Mouse (Mus musculus) midbrain, embryonic 12.5 days (tissue): ENCODE measurements around the gene Fabp1. TPM values are rescaled to one million over a fixed set of nuclear protein-coding genes. Genes with fewer than 3 reads are reported as not detected.
A peak's percentile ranks its signal among the peaks of the same experiment; 100 is the strongest.

Experiments
- ATAC-seq: fragments of 200-750 bp; cut with Nextera tagmentation; 2 replicates; pipeline ENCODE4 v1.8.0; 2017; ENCODE audit warnings: low read depth, moderate TSS enrichment, moderate library complexity; ENCODE audit not compliant: low FRiP score
- H3K27ac ChIP-seq: fragments of 300-500 bp; sonication (generic); replicated peaks from 2 replicates; pipeline ENCODE4 v1.5.1; 2016; ENCODE audit warnings: mild to moderate bottlenecking
- H3K27me3 ChIP-seq: fragments of 300-500 bp; sonication (generic); 2 replicates; pipeline ENCODE4 v1.6.1; 2016; ENCODE audit warnings: mild to moderate bottlenecking
- H3K36me3 ChIP-seq: fragments of 300-500 bp; sonication (generic); 2 replicates; pipeline ENCODE4 v1.6.1; 2016
- H3K4me1 ChIP-seq: fragments of 300-500 bp; sonication (generic); 2 replicates; pipeline ENCODE4 v1.6.1; 2016
- H3K4me2 ChIP-seq: fragments of 300-500 bp; sonication (generic); replicated peaks from 2 replicates; pipeline ENCODE4 v1.6.1; 2016; ENCODE audit warnings: mild to moderate bottlenecking, moderate library complexity
- H3K4me3 ChIP-seq: fragments of 300-500 bp; sonication (generic); 2 replicates; pipeline ENCODE4 v1.5.1; 2016; ENCODE audit warnings: mild to moderate bottlenecking
- H3K9ac ChIP-seq: fragments of 300-500 bp; sonication (generic); replicated peaks from 2 replicates; pipeline ENCODE4 v1.6.1; 2016; ENCODE audit warnings: mild to moderate bottlenecking, moderate library complexity
- H3K9me3 ChIP-seq: fragments of 300-500 bp; sonication (generic); 2 replicates; pipeline ENCODE4 v1.6.1; 2016; ENCODE audit warnings: mild to moderate bottlenecking
- WGBS: fragments of 180-500 bp; shearing (Covaris S2); methylation state at CpG from one replicate; pipeline ENCODE4 v1.1.7; 2016; 5-methylcytosine and 5-hydroxymethylcytosine counted together
- polyA plus RNA-seq: library from polyadenylated mRNA; unstranded; fragments of >200 nt; fragmentation: Nextera tagmentation; extraction: Ambion mirVana; gene quantifications from 2 replicates; pipeline ENCODE4 v1.2.1, GENCODE M21; 2016

Fabp1 gene
- polyA plus RNA-seq, 1 experiment from 2014 or later, result not detected

DNA sequence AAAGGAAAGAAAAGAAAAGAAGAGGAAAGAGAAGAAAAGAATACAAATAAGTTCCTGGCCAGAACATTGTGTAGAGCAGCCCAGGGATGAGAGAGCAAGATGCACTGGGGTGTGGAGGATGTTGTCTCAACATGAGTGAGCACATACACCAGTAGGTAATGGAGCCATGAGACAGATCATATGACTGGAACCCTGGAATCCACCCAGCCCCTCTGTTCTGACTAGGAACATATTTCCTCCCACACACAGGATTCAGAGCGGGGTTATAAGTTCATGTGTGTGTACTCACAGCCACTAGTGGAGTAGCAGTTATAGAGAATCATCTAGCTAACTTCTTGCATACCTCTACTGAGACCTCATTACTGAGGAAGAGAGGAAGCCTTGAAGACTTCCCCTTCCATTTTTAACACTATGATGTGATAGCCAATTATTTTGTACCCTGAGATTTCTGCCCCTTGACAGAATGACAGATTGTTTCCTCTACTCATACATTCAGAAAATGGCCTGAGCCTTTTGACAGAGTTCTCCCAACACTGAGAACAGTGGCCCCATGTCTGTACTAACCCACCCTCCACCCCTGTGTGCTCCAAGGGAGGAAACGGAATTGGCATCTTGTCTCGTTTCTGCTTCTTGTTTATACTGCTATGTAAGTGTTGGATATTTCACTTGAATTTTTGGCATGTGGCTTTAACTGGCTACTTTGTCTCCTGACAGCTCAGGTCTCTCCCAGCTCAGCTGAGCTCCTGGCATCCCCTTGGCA lies 24.7 kb downstream of the Fabp1 start:
- no peak overlapping the region for H3K4me2 ChIP-seq
- no peaks in the 10 kb centered on the region for H3K36me3 ChIP-seq
- H3K27ac ChIP-seq, result no peak overlapping the region
- no peak overlapping the region for H3K4me3 ChIP-seq
- peaks cover 15% of the 10 kb centered on the region for H3K4me1 ChIP-seq
- no peak overlapping the region for H3K9ac ChIP-seq
- no peaks in the 10 kb centered on the region for H3K27me3 ChIP-seq
- no peaks in the 10 kb centered on the region for H3K9me3 ChIP-seq
- ATAC-seq, result no peak
- WGBS, result 82% methylated on average over 3 of the region's 3 CpGs

DNA sequence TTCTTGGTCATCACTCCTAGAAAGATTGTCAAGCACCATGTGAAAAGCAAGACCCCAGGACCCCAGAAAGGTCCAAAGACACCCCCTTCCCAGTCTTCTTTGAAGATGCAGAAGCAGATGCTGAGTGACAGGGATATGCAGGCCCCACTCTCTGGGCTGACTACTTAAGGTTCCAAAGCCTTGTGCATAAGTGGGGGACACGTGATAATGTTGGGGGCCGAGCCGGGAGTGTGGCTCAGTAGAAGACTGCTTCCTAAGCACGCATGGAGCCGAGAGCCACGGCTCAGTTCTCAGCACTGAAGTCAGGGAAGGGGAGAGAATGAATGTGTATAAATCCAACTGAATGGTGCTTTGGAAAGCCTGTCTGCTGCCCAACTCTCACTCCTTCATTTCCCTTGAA lies 26.9 kb downstream of the Fabp1 start:
- Histone ChIP-seq H3K9me3 (no peaks in the 10 kb centered on the region), H3K9ac (no peak overlapping the region), H3K4me2 (no peak overlapping the region), H3K4me3 (no peak overlapping the region), H3K4me1 (peaks cover 15% of the 10 kb centered on the region), H3K27ac (no peak overlapping the region), H3K36me3 (no peaks in the 10 kb centered on the region), H3K27me3 (no peaks in the 10 kb centered on the region)
- no peak for ATAC-seq
- WGBS, result 16% methylated on average over 6 of the region's 6 CpGs

DNA sequence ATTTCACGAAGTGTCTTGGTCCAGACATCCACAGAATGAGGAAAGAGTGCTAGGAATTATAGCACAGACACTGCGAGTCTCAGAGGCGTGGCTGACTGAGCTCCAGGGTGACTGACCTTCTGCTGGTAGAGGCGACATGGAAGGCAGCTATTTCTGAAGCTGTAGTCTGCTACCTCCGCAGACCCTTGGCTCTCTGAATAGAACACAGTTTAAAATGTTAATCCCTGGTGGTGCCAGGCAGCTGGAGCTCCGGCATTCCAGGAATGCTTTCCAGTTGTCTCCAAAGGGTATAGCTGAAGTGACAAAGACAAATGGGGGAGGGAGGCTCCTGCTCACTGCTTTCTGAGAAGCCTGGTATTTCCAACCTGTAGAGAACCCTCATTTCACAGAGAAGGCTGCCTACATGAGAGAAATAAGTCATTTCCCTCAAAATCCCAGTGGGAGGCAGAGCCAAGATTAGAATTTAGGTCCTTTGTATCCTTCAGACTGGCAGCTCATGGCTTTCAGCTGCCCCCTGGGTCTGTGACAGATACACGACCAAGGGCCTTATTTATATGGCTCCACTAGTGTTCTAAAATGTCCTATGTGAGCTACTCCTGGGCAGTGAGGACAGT lies 27.6 kb downstream of the Fabp1 start:
- Histone ChIP-seq H3K4me1 (peaks cover 15% of the 10 kb centered on the region), H3K9me3 (no peaks in the 10 kb centered on the region), H3K27ac (peak overlapping the region; percentile 35; the same call in 1 of the 2 replicates), H3K36me3 (no peaks in the 10 kb centered on the region), H3K27me3 (no peaks in the 10 kb centered on the region), H3K9ac (no peak overlapping the region), H3K4me3 (no peak overlapping the region), H3K4me2 (peak overlapping the region; percentile 15; the same call in 1 of the 2 replicates)
- WGBS, result 5% methylated on average over 7 of the region's 7 CpGs
- no peak; the same call in 1 of the 2 replicates for ATAC-seq

DNA sequence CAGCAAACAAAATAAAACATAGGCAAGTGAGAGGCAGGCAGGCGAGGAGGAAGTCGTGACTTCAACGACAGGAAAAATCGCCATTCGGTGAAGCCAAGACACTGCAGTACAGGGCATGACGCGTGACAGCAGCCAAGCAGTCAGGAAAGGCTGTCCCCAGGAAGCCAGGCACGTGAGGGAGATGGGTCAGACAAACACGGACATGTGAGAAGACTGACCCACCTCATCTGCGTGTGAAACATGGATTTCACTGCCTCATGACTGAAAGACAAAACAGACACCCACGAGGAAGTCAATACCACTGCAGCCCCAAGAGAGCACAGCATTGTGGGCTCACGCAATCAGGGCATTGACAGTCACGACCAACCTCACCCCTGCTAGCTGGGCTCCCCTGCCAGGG lies 35.5 kb downstream of the Fabp1 start:
- H3K9me3 ChIP-seq, result no peaks in the 10 kb centered on the region
- H3K4me2 ChIP-seq, result no peak overlapping the region
- H3K27ac ChIP-seq, result no peak overlapping the region
- no peaks in the 10 kb centered on the region for H3K27me3 ChIP-seq
- H3K9ac ChIP-seq, result no peak overlapping the region
- H3K36me3 ChIP-seq, result no peaks in the 10 kb centered on the region
- H3K4me1 ChIP-seq, result no peaks in the 10 kb centered on the region
- no peak for ATAC-seq
- no peak overlapping the region for H3K4me3 ChIP-seq
- 86% methylated on average over 13 of the region's 13 CpGs for WGBS

DNA sequence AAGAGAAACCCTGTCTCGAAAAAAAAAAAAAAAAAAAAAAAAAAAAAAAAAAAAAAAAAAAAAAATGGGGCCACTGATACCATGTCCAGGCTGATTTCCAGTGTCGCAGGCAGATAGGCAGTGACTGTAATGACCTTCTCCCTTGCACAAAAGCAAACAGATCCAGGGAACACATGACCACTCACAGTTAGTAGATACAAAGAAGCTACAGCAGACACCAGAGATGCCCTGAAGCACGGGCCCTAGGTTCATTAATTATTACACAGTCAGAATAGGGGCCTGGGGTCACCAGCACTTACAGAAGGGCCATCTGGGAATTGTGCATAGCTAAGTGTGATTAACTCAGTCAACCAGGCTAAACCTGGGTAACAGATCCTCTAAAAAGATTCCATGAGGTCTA lies 36.3 kb downstream of the Fabp1 start:
- Histone ChIP-seq H3K9me3 (no peaks in the 10 kb centered on the region), H3K4me1 (no peaks in the 10 kb centered on the region), H3K4me3 (no peak overlapping the region), H3K27ac (no peak overlapping the region), H3K36me3 (no peaks in the 10 kb centered on the region), H3K27me3 (no peaks in the 10 kb centered on the region), H3K4me2 (no peak overlapping the region), H3K9ac (no peak overlapping the region)
- WGBS, result 71% methylated on average over 3 of the region's 3 CpGs
- ATAC-seq, result no peak

- no peak for ATAC-seq
- Histone ChIP-seq H3K27me3 (no peaks in the 10 kb centered on the region), H3K9ac (no peak overlapping the region), H3K4me1 (no peaks in the 10 kb centered on the region), H3K9me3 (no peaks in the 10 kb centered on the region), H3K36me3 (no peaks in the 10 kb centered on the region), H3K4me3 (no peak overlapping the region), H3K4me2 (no peak overlapping the region), H3K27ac (no peak overlapping the region)
- WGBS, result 85% methylated on average over 6 of the region's 6 CpGs
These were observed 36.9 kb downstream of the Fabp1 start for GRCm38 (mm10) chr6:71236506-71236905.

- Histone ChIP-seq H3K9me3 (no peaks in the 10 kb centered on the region), H3K4me3 (no peak overlapping the region), H3K27ac (no peak overlapping the region), H3K4me1 (no peaks in the 10 kb centered on the region), H3K27me3 (no peaks in the 10 kb centered on the region), H3K9ac (no peak overlapping the region), H3K4me2 (no peak overlapping the region), H3K36me3 (no peaks in the 10 kb centered on the region)
- ATAC-seq, result no peak
- 88% methylated on average over 6 of the region's 6 CpGs for WGBS
These were observed 37.4 kb downstream of the Fabp1 start for GRCm38 (mm10) chr6:71237031-71237431.

DNA sequence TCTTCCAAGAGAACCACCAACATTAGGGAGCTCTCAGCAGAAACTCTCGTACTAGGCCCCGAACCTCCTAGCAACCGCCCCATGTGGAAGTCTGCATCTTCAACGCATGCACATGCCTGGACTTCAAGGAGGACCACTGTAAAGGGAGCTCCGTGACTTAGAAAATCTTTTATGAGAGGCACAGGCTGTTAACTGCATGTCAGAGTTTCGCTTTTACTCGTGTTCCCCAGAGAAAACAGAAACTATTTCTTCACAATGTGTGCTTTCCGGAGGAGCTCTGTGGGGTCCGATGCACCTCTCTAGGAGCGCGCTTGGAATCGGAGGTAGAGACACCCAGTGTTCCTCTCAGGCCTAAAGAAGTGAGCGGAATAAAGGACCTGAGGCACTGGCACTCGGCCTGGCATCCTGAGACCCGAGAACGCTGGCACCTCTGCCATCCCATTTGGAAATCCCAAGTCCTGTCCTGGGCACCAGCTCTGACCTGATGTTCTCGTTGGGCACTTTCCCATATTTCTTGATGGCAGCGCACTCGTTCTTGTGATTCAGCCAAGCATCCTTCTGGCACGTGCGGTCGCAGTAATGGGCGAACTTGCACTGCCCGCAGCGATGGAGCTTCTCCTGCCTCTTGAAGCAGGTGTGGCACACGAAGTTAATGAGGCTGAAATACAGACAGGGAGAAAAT lies 39.6 kb downstream of the Fabp1 start:
- Histone ChIP-seq H3K9me3 (no peaks in the 10 kb centered on the region), H3K36me3 (no peaks in the 10 kb centered on the region), H3K27me3 (no peaks in the 10 kb centered on the region), H3K9ac (no peak overlapping the region), H3K4me3 (no peak overlapping the region), H3K27ac (no peak overlapping the region), H3K4me2 (no peak overlapping the region), H3K4me1 (no peaks in the 10 kb centered on the region)
- ATAC-seq, result no peak
- 93% methylated on average over 26 of the region's 26 CpGs for WGBS

DNA sequence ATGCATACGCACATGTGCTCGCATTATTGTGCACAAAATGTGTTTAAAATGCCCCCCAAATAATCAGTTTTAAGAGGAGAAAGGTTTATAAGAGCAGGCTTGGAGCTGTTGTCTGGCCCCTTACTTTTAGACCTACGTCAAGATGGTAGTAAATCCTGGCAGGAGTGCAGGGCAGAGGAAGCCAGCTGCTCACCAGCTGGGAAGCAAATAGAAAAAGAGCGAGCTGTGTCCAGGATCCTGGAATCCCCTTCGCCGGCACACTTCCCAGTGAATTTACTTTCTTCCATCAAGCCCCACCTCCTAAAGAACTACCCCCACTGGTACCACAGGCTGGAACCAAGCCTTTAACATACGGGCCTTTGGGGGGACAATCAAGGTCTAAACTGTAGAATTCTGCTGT lies 41.2 kb downstream of the Fabp1 start:
- 91% methylated on average over 7 of the region's 7 CpGs for WGBS
- Histone ChIP-seq H3K27ac (no peak overlapping the region), H3K9ac (no peak overlapping the region), H3K36me3 (no peaks in the 10 kb centered on the region), H3K4me3 (no peak overlapping the region), H3K9me3 (no peaks in the 10 kb centered on the region), H3K4me1 (no peaks in the 10 kb centered on the region), H3K4me2 (no peak overlapping the region), H3K27me3 (no peaks in the 10 kb centered on the region)
- no peak for ATAC-seq

DNA sequence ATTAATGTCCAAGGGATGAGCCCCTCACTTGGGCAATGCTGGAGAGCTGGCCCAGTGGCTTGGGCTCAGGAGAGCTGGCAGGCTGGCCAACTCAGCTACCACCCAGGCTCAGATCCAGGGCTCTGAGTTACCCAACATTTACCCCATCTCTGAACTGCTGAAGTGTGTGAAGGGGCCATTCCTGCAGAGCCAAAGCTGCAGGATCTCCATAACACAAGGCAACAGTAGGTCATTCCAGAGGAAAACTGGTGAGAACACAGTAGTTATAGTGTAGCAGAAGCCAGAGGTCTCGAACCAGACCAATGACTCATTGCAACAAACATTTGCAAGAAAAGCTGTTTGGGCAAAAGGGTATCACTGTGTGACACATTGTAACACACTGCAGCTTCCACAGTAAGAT lies 43.2 kb downstream of the Fabp1 start:
- WGBS, result 93% methylated on average over 1 of the region's 1 CpGs

GRCm38 (mm10) chr6:71243258-71243657 lies 43.6 kb downstream of the Fabp1 start:
- Histone ChIP-seq H3K27me3 (no peaks in the 10 kb centered on the region), H3K9me3 (no peaks in the 10 kb centered on the region), H3K36me3 (no peaks in the 10 kb centered on the region), H3K4me1 (no peaks in the 10 kb centered on the region), H3K27ac (no peak overlapping the region), H3K9ac (no peak overlapping the region), H3K4me2 (no peak overlapping the region), H3K4me3 (no peak overlapping the region)
- ATAC-seq, result no peak
- 82% methylated on average over 3 of the region's 3 CpGs for WGBS

More for the DNA sequence above, 43.2 kb downstream of the Fabp1 start:
- Histone ChIP-seq H3K27me3 (no peaks in the 10 kb centered on the region), H3K4me3 (no peak overlapping the region), H3K4me1 (no peaks in the 10 kb centered on the region), H3K9me3 (no peaks in the 10 kb centered on the region), H3K9ac (no peak overlapping the region), H3K36me3 (no peaks in the 10 kb centered on the region), H3K27ac (no peak overlapping the region), H3K4me2 (no peak overlapping the region)
- no peak for ATAC-seq

DNA sequence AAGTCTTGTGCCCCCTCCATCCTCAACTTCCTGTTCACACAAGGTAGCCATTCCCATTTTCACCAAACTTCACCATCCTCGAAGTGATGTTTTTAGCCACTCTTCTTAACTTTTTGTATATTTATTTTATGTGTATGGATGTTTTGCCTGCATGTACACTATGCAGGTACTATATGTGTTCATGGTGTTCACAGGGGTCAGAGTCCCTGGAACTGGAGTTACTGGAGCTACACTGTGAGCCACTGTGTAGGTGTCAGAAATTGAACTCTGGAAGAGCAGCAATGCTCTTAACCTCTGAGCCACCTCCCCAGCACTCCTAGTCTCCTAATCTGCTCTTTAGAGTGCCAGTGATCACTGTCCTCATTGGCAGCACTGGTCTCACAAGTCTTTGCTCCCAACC lies 48.8 kb downstream of the Fabp1 start:
- Histone ChIP-seq H3K27ac (no peak overlapping the region), H3K4me3 (no peak overlapping the region), H3K36me3 (no peaks in the 10 kb centered on the region), H3K4me1 (no peaks in the 10 kb centered on the region), H3K9ac (no peak overlapping the region), H3K27me3 (no peaks in the 10 kb centered on the region), H3K9me3 (no peaks in the 10 kb centered on the region), H3K4me2 (no peak overlapping the region)
- WGBS, result 95% methylated on average over 1 of the region's 1 CpGs
- ATAC-seq, result no peak
